Mouse (Mus musculus) testis, adult 2 months (tissue): Measurements from ENCODE around the gene Arhgef5.

Experiments used
- CTCF ChIP-seq: fragments of 200-500 bp; IDR thresholded peaks from 2 replicates; pipeline ENCODE4 v1.5.1; 2012; ENCODE audit warnings: low read depth, mild to moderate bottlenecking, inconsistent platforms, low read length, moderate library complexity; ENCODE audit not compliant: control insufficient read depth, insufficient read depth, insufficient replicate concordance
- POLR2A ChIP-seq: fragments of 200-500 bp; IDR thresholded peaks from 2 replicates; pipeline ENCODE4 v1.6.1; 2012; ENCODE audit warnings: low read depth, mild to moderate bottlenecking, inconsistent platforms, low read length, moderate library complexity; ENCODE audit not compliant: control insufficient read depth

- TF ChIP-seq CTCF (no peak), POLR2A (no peak)
Observed at GRCm38 (mm10) chr6:43309454-43309853, 44.1 kb downstream of the Arhgef5 start, which contains the start of gene Nobox.
